Mouse (Mus musculus) midbrain, postnatal 0 days (tissue): ENCODE results near the gene Brd7. TPM values are rescaled to one million over a fixed set of nuclear protein-coding genes. Genes with fewer than 3 reads are reported as not detected.

Experiments used
- ATAC-seq: fragments of 200-750 bp; cut with Nextera tagmentation; 2 replicates; pipeline ENCODE4 v1.8.0; 2017; ENCODE audit warnings: moderate number of reproducible peaks, mild to moderate bottlenecking, moderate TSS enrichment, moderate library complexity; ENCODE audit not compliant: low FRiP score
- DNase-seq: peaks from one replicate; pipeline ENCODE4 v3.0.0-alpha.2; 2015; ENCODE audit warnings: low spot score
- H3K27ac ChIP-seq: fragments of 300-500 bp; sonication (generic); 2 replicates; pipeline ENCODE4 v1.5.1; 2014; ENCODE audit warnings: low read depth, mild to moderate bottlenecking, low read length, mixed read lengths
- H3K27me3 ChIP-seq: fragments of 300-500 bp; sonication (generic); 2 replicates; pipeline ENCODE4 v1.6.1; 2014; ENCODE audit warnings: low read length, control low read depth, mixed read lengths; ENCODE audit not compliant: insufficient read depth
- H3K36me3 ChIP-seq: fragments of 300-500 bp; sonication (generic); 2 replicates; pipeline ENCODE4 v1.6.1; 2014; ENCODE audit warnings: low read length, control low read depth, mixed read lengths; ENCODE audit not compliant: insufficient read depth
- H3K4me1 ChIP-seq: fragments of 300-500 bp; sonication (generic); 2 replicates; pipeline ENCODE4 v1.6.1; 2014; ENCODE audit warnings: mild to moderate bottlenecking, control low read depth, antibody characterized with exemption, low read length, mixed read lengths; ENCODE audit not compliant: insufficient read depth
- H3K4me2 ChIP-seq: fragments of 300-500 bp; sonication (generic); 2 replicates; pipeline ENCODE4 v1.6.1; 2014; ENCODE audit warnings: low read depth, mild to moderate bottlenecking, low read length, mixed read lengths; ENCODE audit not compliant: poor library complexity, severe bottlenecking
- H3K4me3 ChIP-seq: fragments of 300-500 bp; sonication (generic); 2 replicates; pipeline ENCODE4 v1.5.1; 2014; ENCODE audit warnings: low read depth, mild to moderate bottlenecking, low read length, moderate library complexity
- H3K9ac ChIP-seq: fragments of 300-500 bp; sonication (generic); replicated peaks from 2 replicates; pipeline ENCODE4 v1.6.1; 2014; ENCODE audit warnings: mild to moderate bottlenecking, low read length, moderate library complexity, mixed read lengths; ENCODE audit not compliant: poor library complexity, severe bottlenecking
- H3K9me3 ChIP-seq: fragments of 300-500 bp; sonication (generic); 2 replicates; pipeline ENCODE4 v1.6.1; 2016; ENCODE audit warnings: low read length, control low read depth
- CTCF ChIP-seq: IDR thresholded peaks from 2 replicates; pipeline ENCODE4 v1.5.1; 2016; ENCODE audit warnings: antibody characterized with exemption, mild to moderate bottlenecking
- WGBS: fragments of 180-500 bp; shearing (Covaris S2); extraction: QIAGEN DNeasy Blood & Tissue Kit; methylation state at CpG from one replicate; pipeline ENCODE4 v1.1.7; 2014; 5-methylcytosine and 5-hydroxymethylcytosine counted together
- polyA plus RNA-seq: library from polyadenylated mRNA; unstranded; fragments of >200 nt; fragmentation: Nextera tagmentation; extraction: Ambion mirVana; gene quantifications from 2 replicates; pipeline ENCODE4 v1.2.1, GENCODE M21; 2015
- total RNA-seq: library from RNA; depleted of rRNA; stranded (reverse); fragments of >200 nt; gene quantifications from 2 replicates; pipeline ENCODE4 v1.2.3, GENCODE M21; 2014

Gene Brd7
- total and polyA plus RNA-seq, 2 experiments from 2014 or later: 29.7 to 60.7 TPM

- Histone ChIP-seq H3K27ac (no peak overlapping the region), H3K36me3 (no peaks in the 10 kb centered on the region), H3K4me3 (no peak overlapping the region), H3K9me3 (no peaks in the 10 kb centered on the region), H3K9ac (no peak overlapping the region), H3K4me1 (no peaks in the 10 kb centered on the region), H3K4me2 (no peak overlapping the region), H3K27me3 (no peaks in the 10 kb centered on the region)
- ATAC-seq: no peak
- DNase-seq: no peak
- 89% methylated on average over 4 of the region's 4 CpGs for WGBS
- no peak for TF ChIP-seq CTCF
These were observed 56.2 kb downstream of the Brd7 start for GRCm38 (mm10) chr8:88305814-88306213.

GRCm38 (mm10) chr8:88301589-88302437 is 60.2 kb downstream of the Brd7 start:
- Histone ChIP-seq H3K36me3 (no peaks in the 10 kb centered on the region), H3K4me3 (no peak overlapping the region), H3K4me1 (no peaks in the 10 kb centered on the region), H3K27me3 (no peaks in the 10 kb centered on the region), H3K4me2 (no peak overlapping the region), H3K9me3 (no peaks in the 10 kb centered on the region), H3K9ac (0 out of 2 replicates have a peak overlapping the region, but pooled peaks have one; percentile 2), H3K27ac (no peak overlapping the region)
- peak; percentile 30 for DNase-seq
- ATAC-seq: no peak
- TF ChIP-seq CTCF: no peak
- WGBS: 43% methylated on average over 15 of the region's 15 CpGs

- no peaks in the 10 kb centered on the region for H3K4me1 ChIP-seq
- no peak overlapping the region for H3K9ac ChIP-seq
- DNase-seq (no peak), ATAC-seq (no peak)
- WGBS: 84% methylated on average over 10 of the region's 10 CpGs
- H3K4me2 ChIP-seq: no peak overlapping the region
- no peak overlapping the region for H3K4me3 ChIP-seq
- no peak for TF ChIP-seq CTCF
- no peaks in the 10 kb centered on the region for H3K27me3 ChIP-seq
- no peaks in the 10 kb centered on the region for H3K9me3 ChIP-seq
- H3K36me3 ChIP-seq: peaks cover 2% of the 10 kb centered on the region; the same call in 1 of the 2 replicates
- H3K27ac ChIP-seq: no peak overlapping the region
These were observed 61.9 kb downstream of the Brd7 start for GRCm38 (mm10) chr8:88299907-88300603.

- Histone ChIP-seq H3K9ac (no peak overlapping the region), H3K9me3 (no peaks in the 10 kb centered on the region), H3K4me1 (no peaks in the 10 kb centered on the region), H3K4me2 (no peak overlapping the region), H3K36me3 (peaks cover 2% of the 10 kb centered on the region; the same call in 1 of the 2 replicates), H3K27ac (no peak overlapping the region), H3K4me3 (no peak overlapping the region), H3K27me3 (no peaks in the 10 kb centered on the region)
- no peak for TF ChIP-seq CTCF
- DNase-seq (no peak), ATAC-seq (no peak)
- 88% methylated on average over 10 of the region's 10 CpGs for WGBS
These were observed 63.3 kb downstream of the Brd7 start for GRCm38 (mm10) chr8:88298733-88299103.

- H3K27ac ChIP-seq: no peak overlapping the region
- no peak overlapping the region for H3K9ac ChIP-seq
- DNase-seq (no peak), ATAC-seq (no peak)
- TF ChIP-seq CTCF: no peak
- H3K27me3 ChIP-seq: no peaks in the 10 kb centered on the region
- no peaks in the 10 kb centered on the region for H3K9me3 ChIP-seq
- no peak overlapping the region for H3K4me2 ChIP-seq
- no peak overlapping the region for H3K4me3 ChIP-seq
- 63% methylated on average over 12 of the region's 12 CpGs for WGBS
- no peaks in the 10 kb centered on the region for H3K4me1 ChIP-seq
- peaks cover 2% of the 10 kb centered on the region; the same call in 1 of the 2 replicates for H3K36me3 ChIP-seq
These were observed 63.8 kb downstream of the Brd7 start for GRCm38 (mm10) chr8:88297976-88298732.
